Mouse (Mus musculus) C2C12 (cell line): ENCODE measurements at regions not wholly inside any gene's neighbourhood (a gene's known extent, or its start where the extent isn't known, plus 50 kb on each side); places are given as distances from the start of the nearest gene placed in this dataset.

Experiments
- CEBPB ChIP-seq: IDR thresholded peaks from one replicate; pipeline ENCODE4 v1.6.1; 2011; ENCODE audit warnings: low read depth, mild to moderate bottlenecking, control low read depth, moderate library complexity
- CTCF ChIP-seq: IDR thresholded peaks from one replicate; pipeline ENCODE4 v1.5.1; 2011; ENCODE audit not compliant: control insufficient read depth, insufficient read depth, insufficient read length
- FOSL1 ChIP-seq: IDR thresholded peaks from one replicate; pipeline ENCODE4 v1.8.0; 2011; ENCODE audit warnings: mild to moderate bottlenecking, low read length; ENCODE audit not compliant: poor library complexity, insufficient read depth, severe bottlenecking
- MAX ChIP-seq: IDR thresholded peaks from one replicate; pipeline ENCODE4 v1.6.1; 2011; ENCODE audit warnings: mild to moderate bottlenecking, control low read depth
- MYOG ChIP-seq: IDR thresholded peaks from one replicate; pipeline ENCODE4 v1.6.1; 2011; ENCODE audit not compliant: control insufficient read depth, insufficient read length; ENCODE audit errors: extremely low read depth

DNA sequence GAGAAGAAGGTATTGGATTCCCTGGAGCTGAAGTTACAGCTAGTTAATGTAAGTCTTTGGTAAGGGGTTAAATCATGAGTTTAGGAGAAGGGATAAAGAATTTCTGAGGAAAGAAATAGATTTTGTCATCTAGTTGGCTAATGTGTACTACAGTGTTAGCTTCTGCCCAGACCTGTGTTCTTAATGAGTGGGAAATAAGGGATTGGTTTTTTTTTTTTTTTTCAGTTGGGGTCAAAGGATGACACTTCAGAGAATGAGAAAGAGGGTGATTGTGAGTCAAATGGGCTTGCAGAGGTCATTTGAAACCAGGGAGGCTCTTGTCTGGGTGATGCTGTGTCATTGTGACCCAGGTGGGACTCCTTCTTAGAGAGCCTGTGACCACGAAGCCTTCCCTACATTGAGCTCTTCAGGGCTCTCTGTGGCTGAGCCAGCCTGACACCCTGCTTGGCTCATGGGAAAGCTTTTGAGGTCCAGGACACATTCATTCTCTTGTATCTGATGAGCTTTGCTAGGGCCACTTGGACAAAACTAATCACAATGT, 246.1 kb downstream of the Rplp1 start:
- TF ChIP-seq CTCF = no peak
- TF ChIP-seq MAX = no peak
- TF ChIP-seq CEBPB = no peak
- no peak for TF ChIP-seq FOSL1
- TF ChIP-seq MYOG = no peak
